Mouse (Mus musculus): Measurements from ENCODE around the gene Lamb1.

DNA sequence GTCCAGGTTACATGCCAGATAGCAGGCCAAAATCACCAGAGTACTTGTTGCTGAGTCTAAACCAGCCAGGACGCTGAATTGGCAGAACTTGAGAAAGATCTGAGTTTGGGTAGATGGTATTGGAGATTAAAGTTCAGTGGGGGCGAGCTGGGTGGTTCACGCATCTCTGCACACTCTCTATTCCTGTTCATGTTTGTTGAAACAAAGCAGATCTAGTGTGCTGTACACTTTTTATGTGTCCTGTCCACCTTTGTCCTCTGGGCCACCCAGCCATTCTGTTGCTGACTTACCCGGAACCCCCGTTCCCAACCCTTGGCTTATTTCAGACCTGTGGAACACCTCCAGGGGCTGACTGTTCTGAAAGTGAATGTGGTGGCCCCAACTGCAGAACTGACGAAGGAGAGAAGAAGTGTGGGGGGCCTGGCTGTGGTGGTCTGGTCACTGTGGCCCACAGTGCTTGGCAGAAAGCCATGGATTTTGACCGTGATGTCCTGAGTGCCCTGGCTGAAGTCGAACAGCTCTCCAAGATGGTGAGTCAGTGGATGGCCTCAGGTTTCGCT, 58.2 kb downstream of the Lamb1 start:
- TF ChIP-seq GATA1 (IDR thresholded peaks at IDR 0.05; ENCODE audit: low read length) (no peak), TAL1 (IDR thresholded peaks at IDR 0.05; ENCODE audit: low read length) (no peak)

All from erythroblast, embryonic 14.5 days (primary cell).